ENCODE assay signal across 14 mouse cellular contexts in the genomic region with DNA sequence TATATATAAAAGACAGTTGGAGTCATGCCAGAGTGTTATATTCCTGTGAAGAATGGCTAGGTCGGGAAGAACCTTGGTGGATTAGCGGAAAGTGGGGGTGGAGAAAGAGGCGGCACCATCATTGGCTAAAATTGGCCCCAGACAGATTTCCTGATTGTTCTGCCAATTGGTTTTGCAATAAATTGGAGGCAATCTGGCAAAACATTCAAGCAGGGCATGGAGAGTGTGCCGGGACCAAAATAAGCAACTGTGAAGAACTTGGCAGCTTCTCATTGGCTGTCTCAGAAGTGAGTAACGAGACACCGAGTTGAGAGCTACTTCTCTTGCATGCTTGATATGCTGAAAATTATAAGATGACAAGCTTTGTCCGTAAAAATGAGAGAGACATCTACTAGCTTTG. TPM values are rescaled to one million over a fixed set of nuclear protein-coding genes. Genes with fewer than 3 reads are reported as not detected.
DNase-seq lines count a peak whose midpoint lies in the region; TF ChIP-seq lines count a peak whose summit lies in the region.
"Had no signal": no experiment of that assay in that cellular context is flagged by ENCODE, and none has a peak within 500 bp of the region (broad histone marks: within the 10 kb centered on the region; RNA-seq: fewer than 3 reads in every experiment).

No protein-coding gene starts in this region.

- no peak overlapping the region for H3K4me3 ChIP-seq in kidney, adult 2 months (ENCODE audit: insufficient read depth, low read depth, low read length)
- no peak overlapping the region for H3K4me3 ChIP-seq in thymus, adult 2 months (ENCODE audit: control insufficient read depth, insufficient read depth, low read length)
- H3K4me3 ChIP-seq: hindbrain, embryonic 15.5 days had no signal

- H3K4me1 ChIP-seq in kidney, adult 2 months (ENCODE audit: control insufficient read depth, insufficient read depth, low read length), result no peaks in the 10 kb centered on the region
- H3K4me1 ChIP-seq in thymus, adult 2 months (replicated peaks; ENCODE audit: control insufficient read depth, insufficient read depth, low read length), result no peaks in the 10 kb centered on the region
- H3K4me1 ChIP-seq: hindbrain, embryonic 15.5 days had no signal

- no peak for TF ChIP-seq CTCF in kidney, adult 2 months (conservative IDR thresholded peaks at IDR 0.05; ENCODE audit: insufficient read depth, insufficient read length, low read depth, low read length)
- TF ChIP-seq CTCF in thymus, adult 2 months (IDR thresholded peaks at IDR 0.05; ENCODE audit: borderline replicate concordance, control insufficient read depth, extremely low read depth, insufficient read depth, low read length, poor library complexity), result no peak

- H3K27me3 ChIP-seq in kidney, adult 2 months (replicated peaks; ENCODE audit: control insufficient read depth, insufficient read depth, low read length), result no peaks in the 10 kb centered on the region
- H3K27me3 ChIP-seq in thymus, adult 2 months (ENCODE audit: control insufficient read depth, insufficient read depth, low read length), result no peaks in the 10 kb centered on the region
- H3K27me3 ChIP-seq: hindbrain, embryonic 15.5 days had no signal

- 60% methylated on average over 7 of the region's 7 CpGs for WGBS in kidney, adult 2 months
- 87% methylated on average over 7 of the region's 7 CpGs for WGBS in thymus, adult 2 months

- no peak for TF ChIP-seq POLR2A in kidney, adult 2 months (IDR thresholded peaks at IDR 0.05; ENCODE audit: low read depth, low read length)
- no peak for TF ChIP-seq POLR2A in thymus, adult 2 months (IDR thresholded peaks at IDR 0.05; ENCODE audit: control insufficient read depth, extremely low read depth, insufficient read depth, low read length, poor library complexity)

- H3K27ac ChIP-seq in kidney, adult 2 months (ENCODE audit: insufficient read depth, low read depth, low read length), result no peak overlapping the region
- no peak overlapping the region for H3K27ac ChIP-seq in thymus, adult 2 months (ENCODE audit: control insufficient read depth, insufficient read depth, low read length)
- H3K27ac ChIP-seq: hindbrain, embryonic 15.5 days; liver, embryonic 14.5 days had no signal

- no peaks in the 10 kb centered on the region for H3K36me3 ChIP-seq in kidney, adult 2 months (ENCODE audit: control insufficient read depth, insufficient read depth, low read length)
- H3K36me3 ChIP-seq in thymus, adult 2 months (ENCODE audit: control insufficient read depth, insufficient read depth, low read length), result no peaks in the 10 kb centered on the region
- H3K36me3 ChIP-seq: hindbrain, embryonic 15.5 days had no signal

- DNase-seq in cerebellum, adult 9-10 months, result peak; percentile 0
- DNase-seq in cerebellum, adult 9-11 months, result no peak
- peak; percentile 1 for DNase-seq in kidney, adult 2 months
- no peak for DNase-seq in kidney, adult 8-10 months
- peak; percentile 27 to 74 for DNase-seq in layer of hippocampus, adult 18-20 months (ENCODE audit: low spot score in 2 of 2)
- DNase-seq in lung, postnatal 25 days (ENCODE audit: low spot score), result peak; percentile 54
- DNase-seq in cerebellum, adult 11-12 months, result no peak
- DNase-seq in thymus, adult 2 months, result no peak
- DNase-seq: kidney, postnatal 14 days; midbrain, embryonic 14.5 days had no signal

RNA-seq across cellular contexts. Expression of gene Sox9, which starts 49.6 kb away (rescaled TPM):
- 0.72 and 0.83 TPM in 2 replicates for polyA plus RNA-seq in kidney, adult 2 months (2012; rRNA removed)
- total RNA-seq in layer of hippocampus, adult 18-20 months (2021), result 10 to 100 TPM; 24.7 to 35.0 TPM
- polyA plus RNA-seq in thymus, adult 2 months (2012; rRNA removed), result 7.1 and 8.5 TPM in 2 replicates
- total RNA-seq: granulocyte monocyte progenitor cell, adult 5-6 weeks; neutrophil, adult 5-6 weeks had no signal

Comparison
In these comparisons a context has a peak if more than half of its experiments do, and no peak if none do; other contexts are left out.
1. DNase-seq: peak in cerebellum, adult 9-10 months (single experiment), kidney, adult 2 months (single experiment), layer of hippocampus, adult 18-20 months (2 of 2) and lung, postnatal 25 days (single experiment); none in cerebellum, adult 9-11 months (single experiment), kidney, adult 8-10 months (0 of 2), cerebellum, adult 11-12 months (single experiment) and thymus, adult 2 months (single experiment).